Mouse (Mus musculus): Measurements from ENCODE around the gene Ptpn12. TPM values are rescaled to one million over a fixed set of nuclear protein-coding genes. Genes with fewer than 3 reads are reported as not detected.

Gene Ptpn12
- polyA plus RNA-seq, 1 experiment from 2014 or later = 17.1 TPM

GRCm38 (mm10) chr5:21002723-21003122 lies 53.0 kb downstream of the Ptpn12 start:
- Histone ChIP-seq H3K27me3 (replicated peaks) (no peaks in the 10 kb centered on the region), H3K4me3 (no peak overlapping the region), H3K4me1 (peaks cover 32% of the 10 kb centered on the region), H3K4me2 (peak overlapping the region; percentile 47), H3K9ac (no peak overlapping the region), H3K36me3 (peaks cover 85% of the 10 kb centered on the region), H3K27ac (peak overlapping the region; percentile 72), H3K9me3 (replicated peaks) (0 out of 2 replicates have a peak, but pooled peaks cover 4% of the 10 kb centered on the region)
- peak; percentile 86 for ATAC-seq
- WGBS (ENCODE audit: insufficient replicate concordance) = 27% methylated on average over 6 of the region's 6 CpGs

- H3K4me3 ChIP-seq = no peak overlapping the region
- WGBS (ENCODE audit: insufficient replicate concordance) = 64% methylated on average over 10 of the region's 10 CpGs
- no peak for ATAC-seq
- H3K4me2 ChIP-seq = peak overlapping the region; percentile 47
- H3K36me3 ChIP-seq = peaks cover 87% of the 10 kb centered on the region
- no peak overlapping the region for H3K9ac ChIP-seq
- H3K27ac ChIP-seq = peak overlapping the region; percentile 72
- H3K9me3 ChIP-seq (replicated peaks) = 0 out of 2 replicates have a peak, but pooled peaks cover 4% of the 10 kb centered on the region
- no peaks in the 10 kb centered on the region for H3K27me3 ChIP-seq (replicated peaks)
- peaks cover 37% of the 10 kb centered on the region for H3K4me1 ChIP-seq
Measured at GRCm38 (mm10) chr5:21001622-21002315, 53.9 kb downstream of the Ptpn12 start.

- peaks cover 37% of the 10 kb centered on the region for H3K4me1 ChIP-seq
- H3K36me3 ChIP-seq = peaks cover 93% of the 10 kb centered on the region
- ATAC-seq = peak; percentile 65
- H3K9me3 ChIP-seq (replicated peaks) = 0 out of 2 replicates have a peak, but pooled peaks cover 4% of the 10 kb centered on the region
- 48% methylated on average over 6 of the region's 6 CpGs for WGBS (ENCODE audit: insufficient replicate concordance)
- no peak overlapping the region for H3K9ac ChIP-seq
- H3K27me3 ChIP-seq (replicated peaks) = no peaks in the 10 kb centered on the region
- H3K4me3 ChIP-seq = no peak overlapping the region
- no peak overlapping the region for H3K4me2 ChIP-seq
- no peak overlapping the region for H3K27ac ChIP-seq
Measured at GRCm38 (mm10) chr5:20998427-20998826, 57.3 kb downstream of the Ptpn12 start.

- peak; percentile 60; the same call in 1 of the 2 replicates for ATAC-seq
- peak overlapping the region; percentile 25 for H3K27ac ChIP-seq
Measured at GRCm38 (mm10) chr5:20997555-20997954, 58.2 kb downstream of the Ptpn12 start.

GRCm38 (mm10) chr5:20990062-20990809 lies 65.5 kb downstream of the Ptpn12 start:
- 87% methylated on average over 8 of the region's 8 CpGs for WGBS (ENCODE audit: insufficient replicate concordance)
- H3K36me3 ChIP-seq = peaks cover 83% of the 10 kb centered on the region
- no peak for ATAC-seq

More at GRCm38 (mm10) chr5:20997555-20997954, 58.2 kb downstream of the Ptpn12 start:
- Histone ChIP-seq H3K36me3 (peaks cover 90% of the 10 kb centered on the region), H3K4me3 (no peak overlapping the region), H3K9ac (no peak overlapping the region), H3K27me3 (replicated peaks) (no peaks in the 10 kb centered on the region), H3K4me2 (no peak overlapping the region), H3K4me1 (peaks cover 29% of the 10 kb centered on the region), H3K9me3 (replicated peaks) (0 out of 2 replicates have a peak, but pooled peaks cover 4% of the 10 kb centered on the region)
- WGBS (ENCODE audit: insufficient replicate concordance) = 53% methylated on average over 6 of the region's 6 CpGs

GRCm38 (mm10) chr5:20986271-20986670 lies 69.4 kb downstream of the Ptpn12 start:
- no peak overlapping the region for H3K9ac ChIP-seq
- no peak overlapping the region for H3K27ac ChIP-seq
- no peaks in the 10 kb centered on the region for H3K4me1 ChIP-seq
- H3K4me3 ChIP-seq = no peak overlapping the region
- H3K27me3 ChIP-seq (replicated peaks) = no peaks in the 10 kb centered on the region
- H3K4me2 ChIP-seq = no peak overlapping the region
- peaks cover 57% of the 10 kb centered on the region for H3K36me3 ChIP-seq
- WGBS (ENCODE audit: insufficient replicate concordance) = 85% methylated on average over 8 of the region's 8 CpGs
- H3K9me3 ChIP-seq (replicated peaks) = no peaks in the 10 kb centered on the region
- ATAC-seq = no peak

More at GRCm38 (mm10) chr5:20990062-20990809, 65.5 kb downstream of the Ptpn12 start:
- Histone ChIP-seq H3K27ac (no peak overlapping the region), H3K27me3 (replicated peaks) (no peaks in the 10 kb centered on the region), H3K9ac (no peak overlapping the region), H3K4me2 (no peak overlapping the region), H3K4me1 (no peaks in the 10 kb centered on the region), H3K9me3 (replicated peaks) (no peaks in the 10 kb centered on the region), H3K4me3 (no peak overlapping the region)

GRCm38 (mm10) chr5:20983505-20983904 lies 72.2 kb downstream of the Ptpn12 start:
- Histone ChIP-seq H3K27ac (no peak overlapping the region), H3K4me1 (no peaks in the 10 kb centered on the region), H3K36me3 (peaks cover 32% of the 10 kb centered on the region), H3K4me3 (no peak overlapping the region), H3K9me3 (replicated peaks) (no peaks in the 10 kb centered on the region), H3K4me2 (no peak overlapping the region), H3K27me3 (replicated peaks) (no peaks in the 10 kb centered on the region), H3K9ac (no peak overlapping the region)
- no peak for ATAC-seq

- H3K36me3 ChIP-seq = no peaks in the 10 kb centered on the region
- no peak for ATAC-seq
- H3K27ac ChIP-seq = no peak overlapping the region
- no peak overlapping the region for H3K4me3 ChIP-seq
- H3K9me3 ChIP-seq (replicated peaks) = no peaks in the 10 kb centered on the region
- H3K9ac ChIP-seq = no peak overlapping the region
- WGBS (ENCODE audit: insufficient replicate concordance) = 29% methylated on average over 4 of the region's 4 CpGs
- H3K4me1 ChIP-seq = peaks cover 14% of the 10 kb centered on the region
- no peak overlapping the region for H3K4me2 ChIP-seq
- no peaks in the 10 kb centered on the region for H3K27me3 ChIP-seq (replicated peaks)
Measured at GRCm38 (mm10) chr5:20974690-20975089, 81.0 kb downstream of the Ptpn12 start.

GRCm38 (mm10) chr5:20973999-20974398 lies 81.7 kb downstream of the Ptpn12 start:
- no peak overlapping the region for H3K4me3 ChIP-seq
- no peak overlapping the region for H3K9ac ChIP-seq
- WGBS (ENCODE audit: insufficient replicate concordance) = 51% methylated on average over 7 of the region's 7 CpGs
- H3K27ac ChIP-seq = no peak overlapping the region
- H3K27me3 ChIP-seq (replicated peaks) = no peaks in the 10 kb centered on the region
- peaks cover 14% of the 10 kb centered on the region for H3K4me1 ChIP-seq
- no peak for ATAC-seq
- H3K36me3 ChIP-seq = no peaks in the 10 kb centered on the region
- no peak overlapping the region for H3K4me2 ChIP-seq
- H3K9me3 ChIP-seq (replicated peaks) = no peaks in the 10 kb centered on the region

- Histone ChIP-seq H3K4me2 (no peak overlapping the region), H3K27ac (no peak overlapping the region), H3K4me1 (peaks cover 21% of the 10 kb centered on the region), H3K4me3 (no peak overlapping the region), H3K9ac (no peak overlapping the region), H3K36me3 (no peaks in the 10 kb centered on the region), H3K9me3 (replicated peaks) (no peaks in the 10 kb centered on the region), H3K27me3 (replicated peaks) (no peaks in the 10 kb centered on the region)
- no peak for ATAC-seq
- 12% methylated on average over 5 of the region's 5 CpGs for WGBS (ENCODE audit: insufficient replicate concordance)
Measured at GRCm38 (mm10) chr5:20973069-20973468, 82.6 kb downstream of the Ptpn12 start.

- 31% methylated on average over 9 of the region's 9 CpGs for WGBS (ENCODE audit: insufficient replicate concordance)
- H3K27me3 ChIP-seq (replicated peaks) = no peaks in the 10 kb centered on the region
- no peaks in the 10 kb centered on the region for H3K36me3 ChIP-seq
- peak overlapping the region; percentile 21 for H3K4me2 ChIP-seq
- no peak overlapping the region for H3K4me3 ChIP-seq
- ATAC-seq = peak; percentile 69; the same call in 1 of the 2 replicates
- peaks cover 14% of the 10 kb centered on the region for H3K4me1 ChIP-seq
- H3K9me3 ChIP-seq (replicated peaks) = no peaks in the 10 kb centered on the region
- no peak overlapping the region for H3K27ac ChIP-seq
- H3K9ac ChIP-seq = no peak overlapping the region
Measured at GRCm38 (mm10) chr5:20968963-20969362, 86.7 kb downstream of the Ptpn12 start.

- H3K4me2 ChIP-seq = peak overlapping the region; percentile 21
- H3K36me3 ChIP-seq = no peaks in the 10 kb centered on the region
- peaks cover 11% of the 10 kb centered on the region for H3K4me1 ChIP-seq
- H3K27me3 ChIP-seq (replicated peaks) = no peaks in the 10 kb centered on the region
- H3K27ac ChIP-seq = no peak overlapping the region
- H3K9ac ChIP-seq = no peak overlapping the region
- H3K9me3 ChIP-seq (replicated peaks) = no peaks in the 10 kb centered on the region
- ATAC-seq = no peak
- no peak overlapping the region for H3K4me3 ChIP-seq
- 51% methylated on average over 9 of the region's 9 CpGs for WGBS (ENCODE audit: insufficient replicate concordance)
Measured at GRCm38 (mm10) chr5:20968493-20968892, 87.2 kb downstream of the Ptpn12 start.

Data from liver, embryonic 12.5 days (tissue).